ENCODE assay signal across 10 mouse cellular contexts in genomic region chr12:71544401-71545159, GRCm38 (mm10).
DNase-seq lines count a peak whose midpoint lies in the region.
"Had no signal": no experiment of that assay in that cellular context is flagged by ENCODE, and none has a peak within 500 bp of the region (broad histone marks: within the 10 kb centered on the region; RNA-seq: fewer than 3 reads in every experiment).

No protein-coding gene starts in this region.

- 57% methylated on average over 8 of the region's 8 CpGs for WGBS in heart, embryonic 10.5 days

- H3K4me1 ChIP-seq in heart, embryonic 10.5 days = peaks cover 14% of the 10 kb centered on the region

- H3K36me3 ChIP-seq in heart, embryonic 10.5 days = no peaks in the 10 kb centered on the region
- H3K36me3 ChIP-seq: neural tube, embryonic 12.5 days had no signal

- no peak overlapping the region for H3K4me3 ChIP-seq in heart, embryonic 10.5 days
- H3K4me3 ChIP-seq: erythroblast, embryonic 14.5 days; neural tube, embryonic 12.5 days had no signal

- intact Hi-C loops in heart, postnatal 36 days (cut with DNase I) = no loop called here
- intact Hi-C loops in heart, postnatal 10 days (cut with DNase I) = no loop called here

- no peak for DNase-seq in heart, embryonic 10.5 days (ENCODE audit: low spot score)
- DNase-seq in heart, postnatal 36 days = no peak
- peak; percentile 56 for DNase-seq in 3T3-L1 (ENCODE audit: low read depth, low spot score)
- peak; percentile 90 for DNase-seq in brain, adult 2 months (ENCODE audit: low read depth, low spot score)
- DNase-seq in heart, postnatal 10 days = peak; percentile 11 to 13
- DNase-seq in spleen, postnatal 10 days (ENCODE audit: low spot score in 2 of 2) = no peak
- no peak for DNase-seq in thymus, postnatal 14 days
- DNase-seq in gastrocnemius, adult 8-10 months (ENCODE audit: low spot score in 2 of 2) = no peak

- no peaks in the 10 kb centered on the region for H3K27me3 ChIP-seq in heart, embryonic 10.5 days (ENCODE audit: insufficient read depth, poor library complexity, severe bottlenecking)
- H3K27me3 ChIP-seq: neural tube, embryonic 12.5 days had no signal

- H3K9me3 ChIP-seq in heart, embryonic 10.5 days = no peaks in the 10 kb centered on the region
- H3K9me3 ChIP-seq: neural tube, embryonic 12.5 days had no signal

- peak overlapping the region; percentile 72 for H3K27ac ChIP-seq in heart, embryonic 10.5 days
- H3K27ac ChIP-seq: neural tube, embryonic 12.5 days had no signal

Comparison
In these comparisons a context has a peak if more than half of its experiments do, and no peak if none do; other contexts are left out.
1. DNase-seq: peak in 3T3-L1 (single experiment), brain, adult 2 months (single experiment) and heart, postnatal 10 days (2 of 2); none in heart, embryonic 10.5 days (single experiment), heart, postnatal 36 days (0 of 2), spleen, postnatal 10 days (0 of 2), thymus, postnatal 14 days (single experiment) and gastrocnemius, adult 8-10 months (0 of 2).